Mouse (Mus musculus) MEL-GATA-1-ER (cell line): ENCODE data around the gene Gm10518.
A peak's percentile ranks its signal among the peaks of the same experiment; 100 is the strongest.

Source experiments
- DNase-seq: peaks from one replicate; pipeline ENCODE4 v3.0.0-alpha.2; 2012; ENCODE audit warnings: low read depth; ENCODE audit errors: extremely low read depth

Gene Gm10518

GRCm38 (mm10) chr1:179833596-179833995 lies 30.4 kb downstream of the Gm10518 start:
- DNase-seq: no peak

GRCm38 (mm10) chr1:179835753-179836425 lies 32.7 kb downstream of the Gm10518 start:
- DNase-seq: no peak

DNA sequence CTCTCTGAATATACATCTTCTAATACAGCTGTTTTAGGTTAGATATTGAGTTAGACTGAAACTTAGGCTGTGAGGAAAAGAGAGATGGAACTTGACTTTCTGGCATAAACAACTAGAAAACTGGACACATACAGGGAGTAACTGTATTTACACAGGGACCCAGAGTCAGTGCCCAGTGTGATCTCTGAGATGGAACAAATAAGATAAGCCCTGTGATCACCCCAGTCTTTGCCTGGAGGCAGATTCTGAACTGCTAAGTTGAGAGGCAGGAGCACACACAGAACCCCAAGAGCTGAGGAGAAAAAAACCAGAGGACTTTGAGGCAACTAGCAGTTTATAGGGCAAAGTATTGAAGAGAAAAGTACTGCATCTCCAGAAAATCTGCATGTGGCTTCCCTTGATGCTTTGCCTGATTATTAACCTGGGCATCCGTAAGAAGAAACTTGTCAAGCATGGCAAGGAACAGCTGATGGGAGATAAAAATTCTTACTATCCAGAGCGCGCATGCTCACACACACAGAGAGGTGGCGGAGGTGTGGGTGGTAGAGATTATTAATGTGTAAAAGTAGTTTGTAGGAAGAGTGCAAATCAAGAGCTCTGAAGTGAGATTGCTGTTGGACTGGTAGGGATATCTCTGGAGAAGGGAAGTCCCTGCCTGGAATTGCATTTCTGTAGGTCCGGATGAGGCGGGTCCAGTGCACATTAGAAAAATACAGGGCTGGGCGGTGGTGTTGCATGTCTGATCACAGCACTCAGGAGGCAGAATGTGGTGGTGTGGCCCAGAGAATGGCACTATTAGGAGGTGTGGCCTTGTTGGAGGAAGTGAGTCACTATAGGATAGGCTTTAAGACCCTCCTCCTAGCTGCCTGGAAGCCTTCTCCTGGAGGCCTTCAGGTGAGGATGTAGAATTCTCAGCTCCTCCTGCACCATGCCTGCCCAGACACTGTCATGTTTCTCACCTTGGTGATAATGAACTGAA lies 33.5 kb downstream of the Gm10518 start:
- no peak for DNase-seq

DNA sequence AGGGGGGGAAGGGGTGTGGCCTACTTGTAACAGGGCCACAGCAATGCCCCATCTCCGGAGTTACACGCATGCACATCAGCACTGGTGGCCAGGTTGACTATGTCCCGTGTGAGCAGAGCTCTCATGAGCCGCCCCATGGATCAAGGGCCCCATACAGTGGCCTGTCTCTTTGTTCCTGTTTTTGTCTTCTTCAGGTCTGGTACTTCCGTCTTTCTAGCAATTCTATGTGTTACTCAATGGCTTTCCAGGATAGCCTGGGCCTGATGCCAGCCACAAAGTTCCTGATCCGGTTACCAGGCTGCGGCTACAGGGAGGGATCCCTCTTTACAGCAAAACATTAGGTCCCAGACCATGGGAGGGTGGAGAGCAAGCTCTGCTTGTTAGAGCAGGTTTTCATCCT lies 39.4 kb downstream of the Gm10518 start:
- DNase-seq: peak; percentile 77

GRCm38 (mm10) chr1:179843981-179844380 lies 40.8 kb downstream of the Gm10518 start:
- DNase-seq: no peak

GRCm38 (mm10) chr1:179844894-179845293 lies 41.7 kb downstream of the Gm10518 start:
- peak; percentile 67 for DNase-seq

DNA sequence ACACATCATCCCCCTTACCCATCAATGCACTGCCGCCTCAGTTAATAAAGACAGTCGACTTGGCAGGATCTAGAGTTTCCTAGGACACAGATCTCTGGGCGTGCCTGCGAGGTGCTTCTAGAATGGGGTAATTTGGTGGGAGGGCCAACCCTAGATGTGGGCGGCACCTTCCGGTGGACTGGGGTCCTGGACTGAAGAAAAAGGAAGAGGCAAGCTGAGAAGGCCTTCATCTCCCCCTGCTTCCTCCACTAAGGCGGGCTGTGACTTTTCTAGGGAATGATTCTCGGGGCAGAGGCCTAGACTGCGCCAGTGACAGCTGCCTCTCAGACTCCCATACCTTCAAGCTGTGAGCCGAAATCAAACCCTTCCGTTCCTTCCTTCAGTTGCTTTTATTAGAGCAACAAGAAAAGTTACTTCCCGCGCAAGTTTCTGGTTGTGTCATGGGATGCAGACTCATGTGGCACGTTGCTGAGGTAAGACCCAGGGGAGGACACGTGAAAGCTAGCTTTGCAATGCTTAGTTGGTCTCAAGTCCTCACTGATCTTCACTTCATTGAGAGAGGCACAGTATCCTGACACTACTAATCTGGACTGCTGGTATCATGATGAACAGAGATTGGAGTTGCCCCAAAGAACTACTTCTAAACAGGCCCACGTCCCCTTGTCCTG lies 42.8 kb downstream of the Gm10518 start:
- DNase-seq: no peak

GRCm38 (mm10) chr1:179847173-179847572 lies 44.0 kb downstream of the Gm10518 start:
- DNase-seq: no peak

GRCm38 (mm10) chr1:179847759-179848389 lies 44.7 kb downstream of the Gm10518 start:
- DNase-seq: peak; percentile 33

- peak; percentile 36 for DNase-seq
These were observed 50.2 kb downstream of the Gm10518 start for GRCm38 (mm10) chr1:179853421-179853820.
